Mouse (Mus musculus): ENCODE measurements around the gene Cfap46. TPM values are rescaled to one million over a fixed set of nuclear protein-coding genes. Genes with fewer than 3 reads are reported as not detected.

Cfap46 gene
- total and polyA plus RNA-seq, 2 experiments, result 0.04 to 0.09 TPM

GRCm38 (mm10) chr7:139587919-139588318 is 95.7 kb downstream of the Cfap46 start:
- no peak overlapping the region for H3K9ac ChIP-seq (ENCODE audit: low read depth, low read length)
- H3K27ac ChIP-seq (replicated peaks; ENCODE audit: insufficient read depth, low read depth, low read length), result no peak overlapping the region
- H3K27me3 ChIP-seq (ENCODE audit: control insufficient read depth, insufficient read depth, low read length), result peaks cover 13% of the 10 kb centered on the region; the same call in 1 of the 2 replicates
- H3K36me3 ChIP-seq (ENCODE audit: control insufficient read depth, insufficient read depth, low read length), result no peaks in the 10 kb centered on the region
- H3K4me1 ChIP-seq (ENCODE audit: control insufficient read depth, insufficient read depth, low read length), result no peaks in the 10 kb centered on the region
- no peaks in the 10 kb centered on the region for H3K79me2 ChIP-seq (ENCODE audit: control insufficient read depth, insufficient read depth, low read length)
- no peak for DNase-seq (ENCODE audit: extremely low read depth, low read depth, low spot score)
- no peak overlapping the region for H3K4me3 ChIP-seq (ENCODE audit: insufficient read depth, low read depth, low read length)
- TF ChIP-seq CTCF (IDR thresholded peaks at IDR 0.05; ENCODE audit: low read depth, low read length) (no peak), POLR2A (IDR thresholded peaks at IDR 0.05; ENCODE audit: extremely low read depth, insufficient read depth, low read length) (no peak)
- 43% methylated on average over 7 of the region's 7 CpGs for WGBS

- Histone ChIP-seq H3K9ac (ENCODE audit: low read depth, low read length) (no peak overlapping the region), H3K27ac (replicated peaks; ENCODE audit: insufficient read depth, low read depth, low read length) (no peak overlapping the region), H3K36me3 (ENCODE audit: control insufficient read depth, insufficient read depth, low read length) (no peaks in the 10 kb centered on the region), H3K27me3 (ENCODE audit: control insufficient read depth, insufficient read depth, low read length) (peaks cover 29% of the 10 kb centered on the region), H3K4me1 (ENCODE audit: control insufficient read depth, insufficient read depth, low read length) (no peaks in the 10 kb centered on the region; the same call in 1 of the 2 replicates), H3K4me3 (ENCODE audit: insufficient read depth, low read depth, low read length) (no peak overlapping the region), H3K79me2 (ENCODE audit: control insufficient read depth, insufficient read depth, low read length) (no peaks in the 10 kb centered on the region)
- DNase-seq (ENCODE audit: extremely low read depth, low read depth, low spot score), result no peak
- WGBS, result 7% methylated on average over 29 of the region's 29 CpGs
- no peak for TF ChIP-seq CTCF (IDR thresholded peaks at IDR 0.05; ENCODE audit: low read depth, low read length)
- no peak for TF ChIP-seq POLR2A (IDR thresholded peaks at IDR 0.05; ENCODE audit: extremely low read depth, insufficient read depth, low read length)
Measured at GRCm38 (mm10) chr7:139585183-139585821, 98.3 kb downstream of the Cfap46 start.

- 5% methylated on average over 53 of the region's 53 CpGs for WGBS
- H3K4me3 ChIP-seq (ENCODE audit: insufficient read depth, low read depth, low read length), result no peak overlapping the region
- DNase-seq (ENCODE audit: extremely low read depth, low read depth, low spot score), result no peak
- H3K4me1 ChIP-seq (ENCODE audit: control insufficient read depth, insufficient read depth, low read length), result no peaks in the 10 kb centered on the region; the same call in 1 of the 2 replicates
- no peak overlapping the region for H3K27ac ChIP-seq (replicated peaks; ENCODE audit: insufficient read depth, low read depth, low read length)
- H3K27me3 ChIP-seq (ENCODE audit: control insufficient read depth, insufficient read depth, low read length), result peaks cover 29% of the 10 kb centered on the region
- H3K79me2 ChIP-seq (ENCODE audit: control insufficient read depth, insufficient read depth, low read length), result no peaks in the 10 kb centered on the region
- TF ChIP-seq CTCF (IDR thresholded peaks at IDR 0.05; ENCODE audit: low read depth, low read length) (no peak), POLR2A (IDR thresholded peaks at IDR 0.05; ENCODE audit: extremely low read depth, insufficient read depth, low read length) (no peak)
- H3K36me3 ChIP-seq (ENCODE audit: control insufficient read depth, insufficient read depth, low read length), result no peaks in the 10 kb centered on the region
- H3K9ac ChIP-seq (ENCODE audit: low read depth, low read length), result no peak overlapping the region
Measured at GRCm38 (mm10) chr7:139584221-139585175, 99.1 kb downstream of the Cfap46 start.

GRCm38 (mm10) chr7:139583094-139583737 is 100.4 kb downstream of the Cfap46 start:
- no peak for TF ChIP-seq CTCF (IDR thresholded peaks at IDR 0.05; ENCODE audit: low read depth, low read length)
- no peak for TF ChIP-seq POLR2A (IDR thresholded peaks at IDR 0.05; ENCODE audit: extremely low read depth, insufficient read depth, low read length)
- Histone ChIP-seq H3K27ac (replicated peaks; ENCODE audit: insufficient read depth, low read depth, low read length) (no peak overlapping the region), H3K79me2 (ENCODE audit: control insufficient read depth, insufficient read depth, low read length) (no peaks in the 10 kb centered on the region), H3K9ac (ENCODE audit: low read depth, low read length) (no peak overlapping the region), H3K4me1 (ENCODE audit: control insufficient read depth, insufficient read depth, low read length) (no peaks in the 10 kb centered on the region; the same call in 1 of the 2 replicates), H3K4me3 (ENCODE audit: insufficient read depth, low read depth, low read length) (no peak overlapping the region), H3K27me3 (ENCODE audit: control insufficient read depth, insufficient read depth, low read length) (peaks cover 29% of the 10 kb centered on the region), H3K36me3 (ENCODE audit: control insufficient read depth, insufficient read depth, low read length) (no peaks in the 10 kb centered on the region; the same call in 1 of the 2 replicates)
- DNase-seq (ENCODE audit: extremely low read depth, low read depth, low spot score), result no peak
- 29% methylated on average over 17 of the region's 17 CpGs for WGBS

DNA sequence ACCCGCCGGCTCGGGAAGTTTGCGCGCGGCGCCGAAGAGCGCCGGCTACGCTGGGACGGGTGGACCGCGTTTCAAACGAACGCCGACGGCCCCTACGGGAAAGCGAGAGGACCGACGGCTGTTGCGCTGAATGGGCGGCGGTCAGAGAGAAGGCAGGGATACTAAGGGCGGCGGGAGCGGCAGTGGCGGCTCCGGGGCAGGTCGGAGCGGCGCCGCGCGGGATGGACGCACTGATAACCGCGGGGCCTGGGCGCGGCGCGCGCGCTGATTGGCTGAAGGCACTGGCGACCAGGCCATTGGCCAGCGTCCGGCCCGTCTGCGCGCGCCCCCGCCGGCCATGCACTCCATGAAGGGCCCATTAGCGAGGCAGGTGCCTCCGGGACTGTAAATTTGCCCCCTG is 101.0 kb downstream of the Cfap46 start, which contains the start of gene Nkx6-2:
Nkx6-2 (minus strand) TSS at position 203 of the 400 bp plus-strand sequence.
- Histone ChIP-seq H3K27me3 (ENCODE audit: control insufficient read depth, insufficient read depth, low read length) (peaks cover 29% of the 10 kb centered on the region), H3K79me2 (ENCODE audit: control insufficient read depth, insufficient read depth, low read length) (no peaks in the 10 kb centered on the region), H3K36me3 (ENCODE audit: control insufficient read depth, insufficient read depth, low read length) (no peaks in the 10 kb centered on the region; the same call in 1 of the 2 replicates), H3K4me1 (ENCODE audit: control insufficient read depth, insufficient read depth, low read length) (no peaks in the 10 kb centered on the region; the same call in 1 of the 2 replicates), H3K4me3 (ENCODE audit: insufficient read depth, low read depth, low read length) (no peak within 1 kb of the TSS; the same call in 1 of the 2 replicates), H3K9ac (ENCODE audit: low read depth, low read length) (no peak within 1 kb of the TSS), H3K27ac (replicated peaks; ENCODE audit: insufficient read depth, low read depth, low read length) (no peak within 1 kb of the TSS)
- DNase-seq (ENCODE audit: extremely low read depth, low read depth, low spot score), result no peak
- no peak for TF ChIP-seq CTCF (IDR thresholded peaks at IDR 0.05; ENCODE audit: low read depth, low read length)
- TF ChIP-seq POLR2A (IDR thresholded peaks at IDR 0.05; ENCODE audit: extremely low read depth, insufficient read depth, low read length), result no peak
- WGBS, result 2% methylated on average over 56 of the region's 56 CpGs

Data from liver, adult 2 months (tissue).